Mouse (Mus musculus) MEL (cell line): ENCODE results near the gene Mrpl39. TPM values are rescaled to one million over a fixed set of nuclear protein-coding genes. Genes with fewer than 3 reads are reported as not detected.

Experiments used
- DNase-seq: peaks from one replicate; pipeline ENCODE4 v3.0.0; 2011; ENCODE audit warnings: low read depth, low spot score
- H3K27ac ChIP-seq: 2 replicates; pipeline ENCODE4 v1.5.1; 2012; ENCODE audit warnings: low read depth, mild to moderate bottlenecking, control low read depth, low read length, moderate library complexity; ENCODE audit not compliant: control insufficient read depth
- H3K27me3 ChIP-seq, 2 experiments: fragments of 150-350 bp in 1 of 2; sonication (generic) in 1 of 2; 2 replicates each; pipeline ENCODE4 v1.6.1; 2012; ENCODE audit warnings: low read length in 2 of 2, mild to moderate bottlenecking in 2 of 2, improper control_type of control experiment in 1 of 2, moderate library complexity in 1 of 2; ENCODE audit not compliant: insufficient read depth in 2 of 2, control insufficient read depth in 1 of 2
- H3K36me3 ChIP-seq, 2 experiments: 2 replicates each; pipeline ENCODE4 v1.6.1; 2012 to 2014; ENCODE audit warnings: low read length in 2 of 2, improper control_type of control experiment in 1 of 2, inconsistent platforms in 1 of 2, mild to moderate bottlenecking in 1 of 2; ENCODE audit not compliant: insufficient read depth in 2 of 2, control insufficient read depth in 1 of 2
- H3K4me1 ChIP-seq, 2 experiments: fragments of 150-350 bp in 1 of 2; sonication (generic) in 1 of 2; 2 replicates each; pipeline ENCODE4 v1.6.1; 2012; ENCODE audit warnings: low read length in 2 of 2, improper control_type of control experiment in 1 of 2, mild to moderate bottlenecking in 1 of 2; ENCODE audit not compliant: insufficient read depth in 2 of 2, control insufficient read depth in 1 of 2
- H3K4me3 ChIP-seq, 2 experiments: fragments of 150-350 bp in 1 of 2; sonication (generic) in 1 of 2; 2 replicates each; pipeline ENCODE4 v1.5.1; 2012; ENCODE audit warnings: low read depth in 2 of 2, low read length in 2 of 2, mild to moderate bottlenecking in 2 of 2, moderate library complexity in 2 of 2, control low read depth in 1 of 2, improper control_type of control experiment in 1 of 2; ENCODE audit not compliant: control insufficient read depth in 1 of 2, insufficient read depth in 1 of 2
- H3K79me2 ChIP-seq: 2 replicates; pipeline ENCODE4 v1.6.1; 2012; ENCODE audit warnings: mild to moderate bottlenecking, low read length, moderate library complexity; ENCODE audit not compliant: control insufficient read depth, poor library complexity, insufficient read depth
- H3K9ac ChIP-seq: 2 replicates; pipeline ENCODE4 v1.6.1; 2012; ENCODE audit warnings: low read depth, mild to moderate bottlenecking, control low read depth, low read length, moderate library complexity; ENCODE audit not compliant: control insufficient read depth, poor library complexity, severe bottlenecking
- H3K9me3 ChIP-seq: fragments of 150-350 bp; sonication (generic); replicated peaks from 2 replicates; pipeline ENCODE4 v1.6.1; 2012; ENCODE audit warnings: mild to moderate bottlenecking, low read length, improper control_type of control experiment, moderate library complexity; ENCODE audit not compliant: insufficient read depth
- CHD2 ChIP-seq: IDR thresholded peaks from 2 replicates; pipeline ENCODE4 v1.6.1; 2011; ENCODE audit warnings: low read length, improper control_type of control experiment
- CTCF ChIP-seq, 3 experiments: IDR thresholded peaks in 2 of 3; conservative IDR thresholded peaks in 1 of 3; 2 replicates each; pipeline ENCODE4 v1.5.1; 2011 to 2012; ENCODE audit warnings: low read length in 3 of 3, low read depth in 2 of 3, mild to moderate bottlenecking in 2 of 3, improper control_type of control experiment in 1 of 3, inconsistent platforms in 1 of 3, mixed read lengths in 1 of 3, moderate library complexity in 1 of 3; ENCODE audit not compliant: control insufficient read depth in 1 of 3, insufficient read depth in 1 of 3, poor library complexity in 1 of 3, severe bottlenecking in 1 of 3
- EP300 ChIP-seq, 2 experiments: IDR thresholded peaks; 2 replicates each; pipeline ENCODE4 v1.6.1; 2011; ENCODE audit warnings: improper control_type of control experiment in 2 of 2, low read length in 2 of 2, low read depth in 1 of 2, mild to moderate bottlenecking in 1 of 2
- GABPA ChIP-seq: IDR thresholded peaks from 2 replicates; pipeline ENCODE4 v1.6.1; 2012; ENCODE audit warnings: low read depth, mild to moderate bottlenecking, inconsistent platforms, low read length, improper control_type of control experiment, moderate library complexity
- HCFC1 ChIP-seq: IDR thresholded peaks from 2 replicates; pipeline ENCODE4 v1.6.1; 2012; ENCODE audit warnings: low read depth, mild to moderate bottlenecking, inconsistent platforms, low read length, improper control_type of control experiment, moderate library complexity
- JUND ChIP-seq: IDR thresholded peaks from 2 replicates; pipeline ENCODE4 v1.6.1; 2011; ENCODE audit warnings: low read depth, mild to moderate bottlenecking, improper control_type of control experiment, low read length
- MAX ChIP-seq: IDR thresholded peaks from 2 replicates; pipeline ENCODE4 v1.6.1; 2011; ENCODE audit warnings: low read length, improper control_type of control experiment
- MAZ ChIP-seq: IDR thresholded peaks from 2 replicates; pipeline ENCODE4 v1.6.1; 2012; ENCODE audit warnings: low read depth, mild to moderate bottlenecking, inconsistent platforms, low read length, improper control_type of control experiment
- MEF2A ChIP-seq: IDR thresholded peaks from 2 replicates; pipeline ENCODE4 v1.6.1; 2014; ENCODE audit warnings: low read depth, mild to moderate bottlenecking, inconsistent platforms, low read length, improper control_type of control experiment; ENCODE audit not compliant: poor library complexity, insufficient replicate concordance, severe bottlenecking; ENCODE audit errors: extremely low read depth
- MXI1 ChIP-seq: IDR thresholded peaks from 2 replicates; pipeline ENCODE4 v1.6.1; 2011; ENCODE audit warnings: mild to moderate bottlenecking, low read depth, low read length, improper control_type of control experiment
- NRF1 ChIP-seq: IDR thresholded peaks from 2 replicates; pipeline ENCODE4 v1.6.1; 2014; ENCODE audit warnings: low read depth, mild to moderate bottlenecking, inconsistent platforms, low read length, improper control_type of control experiment, moderate library complexity; ENCODE audit not compliant: poor library complexity, insufficient read depth, severe bottlenecking
- POLR2AphosphoS2 ChIP-seq: IDR thresholded peaks from 2 replicates; pipeline ENCODE4 v1.6.1; 2011; ENCODE audit warnings: low read length, improper control_type of control experiment
- POLR2AphosphoS5 ChIP-seq: IDR thresholded peaks from 2 replicates; pipeline ENCODE4 v1.6.1; 2012; ENCODE audit warnings: low read depth, borderline replicate concordance, mild to moderate bottlenecking, inconsistent platforms, low read length, moderate library complexity, mixed read lengths
- TAL1 ChIP-seq: IDR thresholded peaks from 2 replicates; pipeline ENCODE4 v1.6.1; 2012; ENCODE audit warnings: mild to moderate bottlenecking, inconsistent platforms, low read length, moderate library complexity, mixed read lengths
- ZNF384 ChIP-seq: IDR thresholded peaks from 2 replicates; pipeline ENCODE4 v1.6.1; 2012; ENCODE audit warnings: low read depth, mild to moderate bottlenecking, inconsistent platforms, low read length, improper control_type of control experiment
- polyA plus RNA-seq, 2 experiments: library from polyadenylated mRNA; stranded (reverse) in 1 of 2; unstranded in 1 of 2; fragments of >175 nt in 1 of 2; fragments of >200 nt in 1 of 2; gene quantifications; 2 replicates each; pipeline versions ENCODE4 v1.2.1 to v1.2.4; 2012; ENCODE audit warnings: low replicate concordance in 2 of 2, low read depth in 1 of 2; ENCODE audit not compliant: insufficient read length in 2 of 2, insufficient read depth in 1 of 2, missing spikeins in 1 of 2
- total RNA-seq: library from RNA; depleted of rRNA; stranded (reverse); fragments of 300-350 nt; gene quantifications from 2 replicates; pipeline ENCODE4 v1.2.3, GENCODE M21; 2012

Gene Mrpl39
- total and polyA plus RNA-seq, 3 experiments: 48.3 to 50.9 TPM; not detected in 1

- Histone ChIP-seq H3K27me3 (no peaks in the 10 kb centered on the region; a peak in 1 of 4 replicates), H3K4me3 (no peak overlapping the region), H3K79me2 (no peaks in the 10 kb centered on the region), H3K27ac (no peak overlapping the region), H3K36me3 (no peaks in the 10 kb centered on the region), H3K9me3 (no peaks in the 10 kb centered on the region), H3K4me1 (no peaks in the 10 kb centered on the region), H3K9ac (no peak overlapping the region)
- no peak for DNase-seq
- no peak for TF ChIP-seq JUND
- no peak for TF ChIP-seq EP300 (IDR thresholded peaks at IDR 0.05; ENCODE audit: low read depth in 1 of 2, low read length in 2 of 2)
- TF ChIP-seq POLR2AphosphoS5: no peak
Observed at GRCm38 (mm10) chr16:84779718-84780117, 44.2 kb upstream of the Mrpl39 start.

- no peak for TF ChIP-seq POLR2AphosphoS2
- TF ChIP-seq POLR2AphosphoS5: no peak
- Histone ChIP-seq H3K4me1 (no peaks in the 10 kb centered on the region), H3K36me3 (no peaks in the 10 kb centered on the region), H3K27me3 (no peaks in the 10 kb centered on the region; a peak in 1 of 4 replicates), H3K9ac (no peak overlapping the region), H3K4me3 (no peak overlapping the region), H3K9me3 (no peaks in the 10 kb centered on the region), H3K79me2 (no peaks in the 10 kb centered on the region), H3K27ac (no peak overlapping the region)
- DNase-seq: no peak
Observed at GRCm38 (mm10) chr16:84778861-84779630, 43.5 kb upstream of the Mrpl39 start.

DNA sequence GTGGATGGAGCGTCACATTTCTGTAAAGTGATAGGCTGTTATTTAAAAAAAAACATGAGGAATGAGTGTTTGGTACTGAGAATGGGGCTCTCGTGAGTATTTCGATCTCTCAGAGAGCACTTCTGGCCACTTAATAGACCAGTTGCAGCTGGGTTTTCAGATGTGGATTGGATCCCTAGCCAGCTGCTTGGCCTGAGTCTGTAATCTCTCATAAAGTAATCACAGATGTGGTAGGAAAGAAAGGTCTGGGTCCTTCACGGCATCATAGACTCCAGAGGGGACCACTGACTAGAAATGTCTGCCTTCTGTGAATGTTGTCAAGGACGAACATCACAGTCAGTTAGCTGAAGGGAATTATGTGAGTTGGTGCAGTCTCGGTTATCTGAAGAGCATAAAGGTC, 42.9 kb upstream of the Mrpl39 start:
- H3K4me1 ChIP-seq: no peaks in the 10 kb centered on the region
- no peaks in the 10 kb centered on the region; a peak in 1 of 4 replicates for H3K27me3 ChIP-seq
- no peaks in the 10 kb centered on the region for H3K79me2 ChIP-seq
- H3K9me3 ChIP-seq: no peaks in the 10 kb centered on the region
- no peak overlapping the region for H3K9ac ChIP-seq
- H3K27ac ChIP-seq: no peak overlapping the region
- no peak overlapping the region for H3K4me3 ChIP-seq
- DNase-seq: no peak
- no peaks in the 10 kb centered on the region for H3K36me3 ChIP-seq
- TF ChIP-seq NRF1: no peak
- TF ChIP-seq TAL1: no peak
- no peak for TF ChIP-seq MAZ
- TF ChIP-seq CTCF (IDR thresholded peaks at IDR 0.05 in 2 of 3, conservative IDR thresholded peaks at IDR 0.05 in 1 of 3; ENCODE audit: control insufficient read depth in 1 of 3, insufficient read depth in 1 of 3, low read depth in 2 of 3, low read length in 3 of 3, poor library complexity in 1 of 3, severe bottlenecking in 1 of 3): no peak
- TF ChIP-seq ZNF384: no peak
- TF ChIP-seq GABPA: no peak
- no peak for TF ChIP-seq CHD2
- TF ChIP-seq HCFC1: no peak
- TF ChIP-seq MEF2A: no peak
- no peak for TF ChIP-seq MXI1
- no peak for TF ChIP-seq MAX
